Mouse (Mus musculus) liver, embryonic 14.5 days (tissue): ENCODE measurements around the gene Gm9736.
"Not testable (repeated sequence)": the region's sequence is repeated elsewhere in the genome, so short reads cannot be mapped to it uniquely, and the experiment has no call there.

Experiments
- CTCF ChIP-seq: IDR thresholded peaks from 2 replicates; pipeline ENCODE4 v1.5.1; 2016; ENCODE audit warnings: antibody characterized with exemption, low read depth, control low read depth
- EP300 ChIP-seq: IDR thresholded peaks from 2 replicates; pipeline ENCODE4 v1.6.1; 2016; ENCODE audit warnings: antibody characterized with exemption, low read depth

GRCm38 (mm10) chr10:77782442-77782841 lies 31.3 kb upstream of the Gm9736 start, which contains the start of gene Gm3250:
- TF ChIP-seq CTCF, EP300: not testable (repeated sequence)
